ENCODE assay signal across 17 mouse cellular contexts in the genomic region with DNA sequence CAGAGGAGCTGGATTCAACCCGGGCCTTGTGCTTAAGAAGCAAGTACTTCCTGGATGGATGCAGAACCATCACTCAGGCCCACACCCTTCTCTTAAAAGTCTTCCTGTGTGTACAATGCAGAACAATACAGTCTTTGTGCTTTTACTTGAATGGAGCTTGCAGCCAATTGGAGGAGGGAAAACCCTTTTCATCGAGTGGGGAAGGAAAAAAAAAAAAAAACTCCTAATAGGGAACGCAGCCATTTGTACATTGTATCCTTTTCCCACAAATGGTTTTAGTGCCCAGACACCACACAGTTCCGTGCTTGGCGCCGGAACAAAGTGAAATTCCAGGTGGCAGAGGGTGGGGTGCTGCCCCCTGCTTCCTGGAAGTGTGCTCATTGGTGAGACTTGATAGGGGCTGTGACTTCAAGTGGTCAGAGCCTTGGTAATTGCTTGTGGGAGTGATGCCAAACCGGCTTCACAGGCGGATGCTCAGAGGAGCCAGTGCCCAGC.
DNase-seq lines count a peak whose midpoint lies in the region; ATAC-seq and TF ChIP-seq lines count a peak whose summit lies in the region.
"Had no signal": no experiment of that assay in that cellular context is flagged by ENCODE, and none has a peak within 500 bp of the region (broad histone marks: within the 10 kb centered on the region; RNA-seq: fewer than 3 reads in every experiment).

No protein-coding gene starts in this region.

- H3K4me1 ChIP-seq in kidney, postnatal 0 days (replicated peaks; ENCODE audit: insufficient read depth, low read length) = no peaks in the 10 kb centered on the region
- no peaks in the 10 kb centered on the region for H3K4me1 ChIP-seq in stomach, embryonic 14.5 days (ENCODE audit: control insufficient read depth, insufficient read depth, low read length)
- H3K4me1 ChIP-seq: megakaryocyte, embryonic 14.5 days had no signal

- H3K4me2 ChIP-seq in kidney, postnatal 0 days (ENCODE audit: low read length) = no peak overlapping the region
- H3K4me2 ChIP-seq in stomach, embryonic 14.5 days (replicated peaks; ENCODE audit: low read depth, low read length) = no peak overlapping the region
- H3K4me2 ChIP-seq: limb, embryonic 13.5 days; neural tube, embryonic 15.5 days had no signal

- 34% methylated on average over 8 of the region's 8 CpGs for WGBS in kidney, postnatal 0 days
- WGBS in stomach, embryonic 14.5 days = 62% methylated on average over 8 of the region's 8 CpGs

- H3K4me3 ChIP-seq in kidney, postnatal 0 days (replicated peaks; ENCODE audit: low read depth, low read length) = no peak overlapping the region
- no peak overlapping the region for H3K4me3 ChIP-seq in stomach, embryonic 14.5 days (ENCODE audit: low read depth, low read length)
- H3K4me3 ChIP-seq: limb, embryonic 13.5 days; megakaryocyte, embryonic 14.5 days; neural tube, embryonic 15.5 days had no signal

- H3K9ac ChIP-seq in kidney, postnatal 0 days (ENCODE audit: low read depth, low read length) = no peak overlapping the region
- H3K9ac ChIP-seq in stomach, embryonic 14.5 days (replicated peaks; ENCODE audit: low read depth, low read length) = no peak overlapping the region
- H3K9ac ChIP-seq: limb, embryonic 13.5 days; neural tube, embryonic 15.5 days had no signal

- peak; percentile 15 for DNase-seq in kidney, postnatal 0 days (ENCODE audit: low spot score)
- no peak for DNase-seq in kidney, adult 8-10 months
- DNase-seq in ovary, postnatal 14 days (ENCODE audit: low spot score) = peak; percentile 8
- no peak for DNase-seq in ovary, adult 18-20 months (ENCODE audit: low spot score)
- DNase-seq in embryo, embryonic 10.5 days (ENCODE audit: low spot score) = peak; percentile 39
- DNase-seq in thymus, postnatal 0 days (ENCODE audit: low spot score) = no peak
- no peak for DNase-seq in adrenal gland, postnatal 14 days
- DNase-seq: adrenal gland, adult 2 months; cerebellum, adult 2 months; gastrocnemius, postnatal 25 days; kidney, postnatal 14 days; spleen, adult 18-20 months; thymus, postnatal 14 days had no signal

- H3K9me3 ChIP-seq in kidney, postnatal 0 days (replicated peaks; ENCODE audit: low read length) = no peaks in the 10 kb centered on the region
- H3K9me3 ChIP-seq in stomach, embryonic 14.5 days (ENCODE audit: control insufficient read depth, low read depth, low read length) = no peaks in the 10 kb centered on the region
- H3K9me3 ChIP-seq: limb, embryonic 13.5 days; neural tube, embryonic 15.5 days had no signal

- H3K36me3 ChIP-seq in kidney, postnatal 0 days (ENCODE audit: insufficient read depth, low read length) = no peaks in the 10 kb centered on the region
- no peaks in the 10 kb centered on the region for H3K36me3 ChIP-seq in stomach, embryonic 14.5 days (ENCODE audit: control insufficient read depth, insufficient read depth, low read length)
- H3K36me3 ChIP-seq: limb, embryonic 13.5 days; neural tube, embryonic 15.5 days had no signal

- H3K27me3 ChIP-seq in kidney, postnatal 0 days (ENCODE audit: insufficient read depth, low read length) = no peaks in the 10 kb centered on the region
- no peaks in the 10 kb centered on the region for H3K27me3 ChIP-seq in stomach, embryonic 14.5 days (ENCODE audit: control insufficient read depth, insufficient read depth, low read length)
- H3K27me3 ChIP-seq: limb, embryonic 13.5 days; megakaryocyte, embryonic 14.5 days; neural tube, embryonic 15.5 days had no signal

- H3K27ac ChIP-seq in kidney, postnatal 0 days = no peak overlapping the region
- no peak overlapping the region for H3K27ac ChIP-seq in stomach, embryonic 14.5 days (ENCODE audit: low read length)
- H3K27ac ChIP-seq: limb, embryonic 13.5 days; neural tube, embryonic 15.5 days had no signal

- ATAC-seq in kidney, postnatal 0 days (replicated peaks; ENCODE audit: low FRiP score, low read depth) = no peak
- ATAC-seq in stomach, embryonic 14.5 days (ENCODE audit: insufficient number of reproducible peaks, insufficient read depth, low FRiP score, low read depth) = 0 out of 2 replicates have a peak, but pooled peaks have one; percentile 42

- TF ChIP-seq CTCF in kidney, postnatal 0 days (IDR thresholded peaks at IDR 0.05; ENCODE audit: low read depth) = no peak

Comparison
In these comparisons a context has a peak if more than half of its experiments do, and no peak if none do; other contexts are left out.
1. DNase-seq: peak in kidney, postnatal 0 days (single experiment), ovary, postnatal 14 days (single experiment) and embryo, embryonic 10.5 days (single experiment); none in kidney, adult 8-10 months (0 of 2), ovary, adult 18-20 months (single experiment), thymus, postnatal 0 days (single experiment) and adrenal gland, postnatal 14 days (single experiment).